Mouse (Mus musculus): ENCODE results near the gene Acsbg1.

Acsbg1 gene

GRCm38 (mm10) chr9:54668455-54668854 lies 6.8 kb upstream of the Acsbg1 start:
- DNase-seq = no peak

DNA sequence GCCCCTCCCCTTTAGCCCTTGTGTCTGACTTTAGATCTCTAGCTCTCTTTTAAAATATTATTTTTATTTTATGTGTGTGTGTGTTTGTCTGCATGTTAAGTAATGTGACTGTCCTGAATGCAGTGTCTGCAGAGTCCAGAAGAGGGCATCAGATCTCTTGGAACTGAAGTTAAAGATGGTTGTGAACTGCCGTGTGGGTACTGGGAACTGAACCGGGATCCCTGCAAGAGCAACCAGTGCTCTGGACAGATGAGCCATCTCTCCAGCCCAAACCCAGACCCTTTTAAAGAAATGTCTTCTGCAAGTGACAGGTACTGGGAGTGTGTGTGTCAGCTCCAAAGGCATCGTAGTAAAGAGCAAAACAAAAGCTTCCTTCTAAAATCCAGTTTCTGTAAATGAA lies 4.4 kb upstream of the Acsbg1 start:
- DNase-seq = no peak

- DNase-seq = no peak
Measured at GRCm38 (mm10) chr9:54664358-54664757, 2.7 kb upstream of the Acsbg1 start.

GRCm38 (mm10) chr9:54658773-54659172 lies 2.9 kb downstream of the Acsbg1 start:
- DNase-seq = no peak

- DNase-seq = no peak
Measured at GRCm38 (mm10) chr9:54656402-54656801, 5.3 kb downstream of the Acsbg1 start.

GRCm38 (mm10) chr9:54655846-54656245 lies 5.8 kb downstream of the Acsbg1 start:
- no peak for DNase-seq

- DNase-seq = no peak
Measured at GRCm38 (mm10) chr9:54652778-54653177, 8.9 kb downstream of the Acsbg1 start.

DNA sequence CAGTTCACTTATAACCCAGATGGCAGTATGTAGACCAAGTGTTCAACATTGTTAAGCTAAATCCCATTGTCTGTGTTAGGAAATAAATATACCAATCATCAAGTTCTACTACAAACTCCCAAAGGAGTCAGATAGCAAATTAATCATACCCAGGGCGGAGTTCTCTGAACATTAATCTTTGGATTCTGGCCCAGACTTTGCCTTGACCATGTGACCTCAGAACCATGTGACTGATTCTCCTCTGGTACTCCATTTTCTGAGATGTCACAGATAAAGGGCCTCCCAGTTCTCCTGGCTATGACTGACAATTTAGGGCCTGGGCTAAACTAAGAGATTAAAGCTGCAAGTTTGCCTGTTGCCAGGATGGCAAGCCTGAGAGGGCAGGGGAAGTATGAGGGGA lies 12.3 kb downstream of the Acsbg1 start:
- DNase-seq = peak in 1 of 2 experiments; percentile 7

DNA sequence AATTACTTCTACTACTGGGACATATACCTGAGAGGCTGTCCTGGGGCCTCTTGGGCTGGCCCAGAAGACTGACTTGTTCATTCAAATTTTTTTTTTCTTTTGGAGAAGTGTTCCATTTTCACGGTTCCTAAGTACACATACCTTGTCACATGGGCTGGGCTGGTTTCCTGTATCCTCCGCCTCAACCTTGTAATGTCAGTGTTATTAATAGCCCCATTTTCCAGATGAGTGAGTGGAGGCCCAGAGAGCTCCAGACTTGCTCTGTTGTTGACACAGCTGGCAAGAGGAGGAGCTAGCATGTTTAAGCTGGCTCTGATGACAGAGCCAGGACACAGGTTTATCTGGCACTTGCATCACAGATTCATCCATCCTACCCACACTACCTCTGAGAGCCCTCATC lies 14.2 kb downstream of the Acsbg1 start:
- no peak for DNase-seq

DNA sequence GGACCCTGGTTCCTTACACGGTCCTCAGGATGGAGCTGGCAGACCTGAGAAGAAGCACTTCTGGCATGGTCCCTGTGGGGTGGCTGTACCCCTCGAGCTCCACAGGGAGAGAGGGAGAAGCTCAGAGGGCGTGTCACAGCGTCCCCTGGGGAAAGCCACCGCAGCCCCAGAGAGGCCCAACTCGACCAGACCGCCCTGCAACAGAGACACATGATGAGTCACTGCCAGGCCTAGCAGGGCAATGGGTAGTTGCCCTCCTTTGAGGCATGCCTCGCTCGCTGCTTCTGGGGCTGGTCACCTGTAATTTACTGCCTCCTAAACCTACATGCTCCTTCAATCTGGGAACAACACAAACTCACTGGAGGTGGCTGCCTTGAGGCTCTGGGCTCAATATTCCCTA lies 15.4 kb downstream of the Acsbg1 start:
- no peak for DNase-seq

GRCm38 (mm10) chr9:54645530-54645929 lies 16.1 kb downstream of the Acsbg1 start:
- DNase-seq = no peak

- DNase-seq = no peak
Measured at GRCm38 (mm10) chr9:54643179-54643578, 18.5 kb downstream of the Acsbg1 start.

DNA sequence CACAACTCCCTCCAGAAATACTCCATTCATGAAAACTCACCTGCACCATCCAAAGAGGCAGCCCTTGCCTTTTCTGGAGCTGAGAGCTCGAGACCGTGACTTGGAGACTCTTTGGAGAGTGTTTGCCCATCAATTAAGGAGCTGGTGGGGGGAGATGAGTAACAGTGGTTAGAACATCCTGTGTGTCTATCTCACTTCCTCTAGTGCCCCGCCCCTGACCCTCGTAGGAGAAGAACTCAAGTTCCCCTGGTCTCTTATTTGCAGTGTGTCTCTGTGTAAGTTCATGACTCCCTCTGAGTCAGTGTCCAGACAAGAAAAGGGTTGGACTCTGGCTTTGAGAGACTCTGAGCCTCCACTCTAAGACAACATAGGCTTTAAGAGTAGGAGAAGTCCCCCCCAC lies 19.1 kb downstream of the Acsbg1 start:
- no peak for DNase-seq

DNA sequence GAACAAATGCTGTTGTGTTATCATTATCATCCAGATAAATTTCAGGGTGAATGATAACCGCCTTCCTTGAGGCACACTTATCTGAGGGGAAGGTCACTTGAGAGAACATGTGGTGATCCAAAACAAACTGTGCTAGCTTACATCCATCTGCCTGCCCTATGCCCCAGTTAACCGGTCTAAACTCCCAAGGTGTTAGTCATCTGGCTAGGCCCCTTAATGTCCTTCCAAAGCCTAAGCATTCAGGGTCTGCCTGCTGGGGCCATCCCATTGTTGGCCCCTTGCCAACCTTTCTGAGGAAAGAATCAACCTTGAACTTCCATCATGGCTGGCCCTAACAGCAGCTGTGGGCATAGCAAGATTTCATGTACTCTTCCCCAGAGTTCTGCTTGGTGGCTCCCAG lies 19.5 kb downstream of the Acsbg1 start:
- DNase-seq = no peak

- no peak for DNase-seq
Measured at GRCm38 (mm10) chr9:54641548-54641947, 20.1 kb downstream of the Acsbg1 start.

DNA sequence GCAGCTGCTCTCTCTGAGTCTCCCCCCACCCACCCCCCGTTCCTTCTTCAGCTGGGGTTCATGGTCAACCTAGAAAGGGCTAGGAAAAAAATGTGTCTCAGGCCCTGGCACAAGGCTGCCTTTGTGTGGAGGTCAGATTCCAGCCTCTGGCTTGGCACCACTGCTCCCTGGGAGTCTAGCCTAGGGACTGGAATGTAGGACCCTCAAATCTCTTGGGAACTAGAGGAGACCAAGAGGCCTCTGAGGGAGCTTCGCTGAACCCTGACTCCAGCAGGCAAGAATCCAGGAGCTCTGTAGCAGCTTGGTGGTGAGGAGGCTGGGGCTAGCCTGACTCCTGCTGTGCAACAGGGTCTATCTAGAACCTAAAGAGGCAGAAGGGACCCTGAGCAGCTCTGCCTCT lies 22.5 kb downstream of the Acsbg1 start:
- no peak for DNase-seq

GRCm38 (mm10) chr9:54637510-54638314 lies 24.0 kb downstream of the Acsbg1 start:
- no peak for DNase-seq

DNA sequence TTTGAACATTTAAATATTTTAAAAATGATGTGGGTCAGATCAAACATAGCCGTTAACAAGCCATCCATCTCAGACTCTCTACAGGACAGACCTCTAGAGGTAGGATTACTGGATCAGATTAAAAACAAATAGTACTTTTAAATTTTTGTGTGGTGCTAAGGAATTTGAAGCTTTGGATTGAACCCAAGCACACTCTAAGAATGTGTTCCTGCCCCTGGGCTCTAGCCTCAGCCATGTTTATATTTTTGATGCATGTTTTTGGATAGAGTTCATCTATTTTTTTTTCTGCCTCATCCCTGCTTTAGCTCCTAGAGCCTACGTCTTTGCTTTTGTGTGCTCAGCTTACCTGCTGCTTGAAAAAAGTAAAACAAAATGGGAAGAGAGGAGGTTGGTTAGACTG lies 28.3 kb downstream of the Acsbg1 start:
- no peak for DNase-seq

- DNase-seq = no peak
Measured at GRCm38 (mm10) chr9:54630905-54631304, 30.8 kb downstream of the Acsbg1 start.

- DNase-seq = no peak
Measured at GRCm38 (mm10) chr9:54629613-54630261, 31.9 kb downstream of the Acsbg1 start.

GRCm38 (mm10) chr9:54628752-54629151 lies 32.9 kb downstream of the Acsbg1 start:
- no peak for DNase-seq

GRCm38 (mm10) chr9:54627240-54627639 lies 34.4 kb downstream of the Acsbg1 start:
- no peak for DNase-seq

- peak in 1 of 2 experiments; percentile 12 for DNase-seq
Measured at GRCm38 (mm10) chr9:54614182-54614850, 47.4 kb downstream of the Acsbg1 start.

- no peak for DNase-seq
Measured at GRCm38 (mm10) chr9:54612781-54613191, 48.9 kb downstream of the Acsbg1 start.

Data from kidney, postnatal 4 days (tissue).